Mouse (Mus musculus): ENCODE measurements around the gene Slc41a2.

GRCm38 (mm10) chr10:83199290-83199689 lies 138.4 kb downstream of the Slc41a2 start:
- TF ChIP-seq CTCF (IDR thresholded peaks at IDR 0.05; ENCODE audit: low read depth, low read length) (no peak), TAL1 (conservative IDR thresholded peaks at IDR 0.05; ENCODE audit: low read depth, low read length) (no peak), GATA1 (IDR thresholded peaks at IDR 0.05; ENCODE audit: borderline replicate concordance, low read length) (no peak), POLR2AphosphoS5 (IDR thresholded peaks at IDR 0.05; ENCODE audit: insufficient replicate concordance, low read depth, low read length) (no peak), GATA2 (IDR thresholded peaks at IDR 0.05; ENCODE audit: borderline replicate concordance, low read depth, low read length) (no peak)
